Mouse (Mus musculus) liver, embryonic 11.5 days (tissue): Measurements from ENCODE around the gene Urah. TPM values are rescaled to one million over a fixed set of nuclear protein-coding genes. Genes with fewer than 3 reads are reported as not detected.

Source experiments
- ATAC-seq: fragments of 200-750 bp; cut with Nextera tagmentation; replicated peaks from 2 replicates; pipeline ENCODE4 v1.8.0; 2017; ENCODE audit warnings: moderate number of reproducible peaks, mild to moderate bottlenecking, moderate TSS enrichment, moderate library complexity; ENCODE audit not compliant: low FRiP score
- DNase-seq: peaks from one replicate; pipeline ENCODE4 v3.0.0-alpha.2; 2017; ENCODE audit warnings: low spot score
- H3K27ac ChIP-seq: fragments of 300-500 bp; sonication (generic); 2 replicates; pipeline ENCODE4 v1.5.1; 2014; ENCODE audit warnings: mild to moderate bottlenecking, low read depth, low read length, control low read depth
- H3K27me3 ChIP-seq: fragments of 300-500 bp; sonication (generic); replicated peaks from 2 replicates; pipeline ENCODE4 v1.6.1; 2014; ENCODE audit warnings: low read length, mixed read lengths; ENCODE audit not compliant: control insufficient read depth, insufficient read depth
- H3K36me3 ChIP-seq: fragments of 300-500 bp; sonication (generic); 2 replicates; pipeline ENCODE4 v1.6.1; 2014; ENCODE audit warnings: mild to moderate bottlenecking, low read length, moderate library complexity, mixed read lengths; ENCODE audit not compliant: control insufficient read depth, insufficient read depth
- H3K4me1 ChIP-seq: fragments of 300-500 bp; sonication (generic); replicated peaks from 2 replicates; pipeline ENCODE4 v1.6.1; 2014; ENCODE audit warnings: low read length, mixed read lengths; ENCODE audit not compliant: control insufficient read depth, insufficient read depth
- H3K4me2 ChIP-seq: fragments of 300-500 bp; sonication (generic); 2 replicates; pipeline ENCODE4 v1.6.1; 2014; ENCODE audit warnings: mild to moderate bottlenecking, control low read depth, moderate library complexity
- H3K4me3 ChIP-seq: fragments of 300-500 bp; sonication (generic); 2 replicates; pipeline ENCODE4 v1.5.1; 2014; ENCODE audit warnings: low read depth, low read length, control low read depth
- H3K9ac ChIP-seq: fragments of 300-500 bp; sonication (generic); 2 replicates; pipeline ENCODE4 v1.6.1; 2014; ENCODE audit warnings: low read depth, low read length, control low read depth
- H3K9me3 ChIP-seq: fragments of 300-500 bp; sonication (generic); 2 replicates; pipeline ENCODE4 v1.6.1; 2016; ENCODE audit warnings: low read length, inconsistent platforms, mixed read lengths; ENCODE audit not compliant: control insufficient read depth
- WGBS: fragments of 180-500 bp; shearing (Covaris S2); extraction: QIAGEN DNeasy Blood & Tissue Kit; methylation state at CpG from one replicate; pipeline ENCODE4 v1.1.7; 2014; 5-methylcytosine and 5-hydroxymethylcytosine counted together
- polyA plus RNA-seq: library from polyadenylated mRNA; unstranded; fragments of >200 nt; fragmentation: Nextera tagmentation; extraction: Ambion mirVana; gene quantifications from 2 replicates; pipeline ENCODE4 v1.2.1, GENCODE M21; 2014

Gene Urah
- 2.7 and 3.7 TPM in 2 replicates for polyA plus RNA-seq

DNA sequence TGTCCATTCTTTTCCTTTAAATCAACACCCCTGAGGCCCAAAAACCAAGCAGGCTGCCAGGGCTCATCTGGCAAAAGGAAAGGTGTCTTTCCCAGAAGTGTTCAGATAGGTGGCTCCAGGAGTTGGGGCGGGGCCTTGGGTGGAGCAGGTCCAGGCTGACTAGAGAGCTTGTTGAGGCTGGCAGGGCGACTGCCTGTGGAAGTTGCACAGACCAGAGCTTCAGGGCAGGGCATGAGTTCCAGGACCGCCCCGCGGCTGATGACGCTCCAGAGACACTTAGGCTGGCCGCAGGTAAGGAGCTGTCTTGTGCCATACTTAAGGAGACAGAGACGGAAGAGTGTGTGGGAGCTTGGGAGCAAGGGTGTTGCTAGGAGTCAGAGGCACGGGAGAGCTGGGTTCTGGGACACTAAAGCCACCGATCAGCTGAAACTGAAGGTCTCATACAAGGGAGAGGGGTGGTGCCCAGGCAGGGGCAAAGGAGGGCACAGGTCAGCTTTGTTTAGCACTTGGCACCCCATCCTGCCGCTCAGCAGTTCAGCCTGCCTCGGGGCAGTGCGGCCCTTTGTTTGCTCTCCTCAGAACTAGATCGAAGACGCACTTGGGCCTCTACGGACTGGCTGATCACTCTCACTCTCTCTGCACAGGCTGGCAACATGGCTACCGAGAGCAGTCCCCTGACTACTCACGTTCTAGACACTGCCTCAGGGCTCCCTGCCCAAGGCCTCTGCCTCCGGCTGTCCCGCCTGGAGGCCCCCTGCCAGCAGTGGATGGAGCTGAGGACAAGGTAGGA lies at the start of gene Urah:
Urah (plus strand) TSS at position 51 of the 790 bp plus-strand sequence.
- no peak within 1 kb of the TSS for H3K27ac ChIP-seq
- H3K27me3 ChIP-seq, result peaks cover 5% of the 10 kb centered on the region
- no peak within 1 kb of the TSS; the same call in 1 of the 2 replicates for H3K4me3 ChIP-seq
- peak within 1 kb of the TSS; percentile 26 for H3K4me2 ChIP-seq
- WGBS, result 46% methylated on average over 20 of the region's 20 CpGs
- no peaks in the 10 kb centered on the region for H3K36me3 ChIP-seq
- peak; percentile 32 for DNase-seq
- H3K4me1 ChIP-seq, result no peaks in the 10 kb centered on the region; the same call in 1 of the 2 replicates
- no peak within 1 kb of the TSS for H3K9ac ChIP-seq
- H3K9me3 ChIP-seq, result no peaks in the 10 kb centered on the region
- ATAC-seq, result peak; percentile 50; the same call in 1 of the 2 replicates

- WGBS, result 69% methylated on average over 33 of the region's 33 CpGs
Observed at GRCm38 (mm10) chr7:140787406-140788052, 47.3 kb upstream of the Urah start, which contains the start of gene Syce1. Gene Syce1 (minus strand): TSS chr7:140787852.

GRCm38 (mm10) chr7:140788053-140788435 lies 46.8 kb upstream of the Urah start:
- no peaks in the 10 kb centered on the region for H3K4me1 ChIP-seq
- H3K4me3 ChIP-seq, result no peak overlapping the region
- WGBS, result 81% methylated on average over 7 of the region's 7 CpGs
- DNase-seq (no peak), ATAC-seq (no peak)
- H3K36me3 ChIP-seq, result no peaks in the 10 kb centered on the region
- H3K4me2 ChIP-seq, result no peak overlapping the region
- H3K27ac ChIP-seq, result no peak overlapping the region
- no peaks in the 10 kb centered on the region for H3K27me3 ChIP-seq
- no peaks in the 10 kb centered on the region for H3K9me3 ChIP-seq
- no peak overlapping the region for H3K9ac ChIP-seq

More at GRCm38 (mm10) chr7:140787406-140788052, 47.3 kb upstream of the Urah start, which contains the start of gene Syce1:
- Histone ChIP-seq H3K4me3 (no peak within 1 kb of the TSS), H3K4me2 (no peak within 1 kb of the TSS), H3K9ac (no peak within 1 kb of the TSS), H3K36me3 (no peaks in the 10 kb centered on the region), H3K27me3 (no peaks in the 10 kb centered on the region), H3K4me1 (no peaks in the 10 kb centered on the region), H3K27ac (no peak within 1 kb of the TSS), H3K9me3 (no peaks in the 10 kb centered on the region)
- DNase-seq (no peak), ATAC-seq (no peak; the same call in 1 of the 2 replicates)

DNA sequence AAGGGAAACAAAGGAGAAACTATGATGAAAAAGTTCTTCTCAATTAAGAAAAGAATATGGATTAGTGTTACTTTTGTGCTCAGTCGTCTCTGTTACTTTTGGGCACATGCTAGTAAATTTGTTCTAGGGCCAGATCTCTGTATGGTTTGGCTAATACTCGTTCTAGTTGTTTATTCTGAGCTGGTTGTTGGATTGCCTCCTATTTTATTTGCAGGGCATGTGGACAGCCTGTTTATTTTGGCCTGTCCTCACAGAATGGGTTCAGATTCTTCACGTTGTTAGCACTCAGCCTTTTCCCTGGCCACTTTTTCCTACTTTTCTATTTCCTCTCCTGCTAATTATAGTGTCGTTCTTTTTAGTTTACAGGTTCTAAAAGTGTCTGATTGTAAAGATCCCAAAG lies 41.3 kb upstream of the Urah start:
- no peak for ATAC-seq
- no peak overlapping the region for H3K9ac ChIP-seq
- H3K27me3 ChIP-seq, result no peaks in the 10 kb centered on the region
- DNase-seq, result no peak
- no peaks in the 10 kb centered on the region for H3K4me1 ChIP-seq
- no peak overlapping the region for H3K4me2 ChIP-seq
- no peak overlapping the region for H3K4me3 ChIP-seq
- H3K9me3 ChIP-seq, result no peaks in the 10 kb centered on the region
- H3K27ac ChIP-seq, result no peak overlapping the region
- no peaks in the 10 kb centered on the region for H3K36me3 ChIP-seq
- 70% methylated on average over 4 of the region's 4 CpGs for WGBS

- H3K27me3 ChIP-seq, result no peaks in the 10 kb centered on the region
- H3K4me1 ChIP-seq, result no peaks in the 10 kb centered on the region
- no peak overlapping the region for H3K4me2 ChIP-seq
- ATAC-seq (peak; percentile 43; the same call in 1 of the 2 replicates), DNase-seq (no peak)
- 80% methylated on average over 3 of the region's 3 CpGs for WGBS
- H3K27ac ChIP-seq, result no peak overlapping the region
- no peaks in the 10 kb centered on the region for H3K9me3 ChIP-seq
- no peak overlapping the region for H3K4me3 ChIP-seq
- no peak overlapping the region for H3K9ac ChIP-seq
- no peaks in the 10 kb centered on the region for H3K36me3 ChIP-seq
Observed at GRCm38 (mm10) chr7:140797619-140798018, 37.2 kb upstream of the Urah start.

- Histone ChIP-seq H3K4me2 (no peak overlapping the region), H3K4me3 (no peak overlapping the region), H3K27me3 (no peaks in the 10 kb centered on the region), H3K9me3 (no peaks in the 10 kb centered on the region), H3K4me1 (no peaks in the 10 kb centered on the region), H3K27ac (no peak overlapping the region), H3K36me3 (no peaks in the 10 kb centered on the region), H3K9ac (no peak overlapping the region)
- no peak for DNase-seq
- ATAC-seq, result no peak
- WGBS, result 53% methylated on average over 2 of the region's 2 CpGs
Observed at GRCm38 (mm10) chr7:140798212-140798611, 36.6 kb upstream of the Urah start.

GRCm38 (mm10) chr7:140802629-140803028 lies 32.2 kb upstream of the Urah start:
- Histone ChIP-seq H3K4me3 (no peak overlapping the region), H3K27me3 (no peaks in the 10 kb centered on the region), H3K9ac (no peak overlapping the region), H3K4me1 (no peaks in the 10 kb centered on the region), H3K9me3 (no peaks in the 10 kb centered on the region), H3K36me3 (no peaks in the 10 kb centered on the region), H3K27ac (no peak overlapping the region), H3K4me2 (no peak overlapping the region)
- no peak for DNase-seq
- 73% methylated on average over 6 of the region's 6 CpGs for WGBS
- ATAC-seq, result no peak

- DNase-seq (no peak), ATAC-seq (peak; percentile 69)
- Histone ChIP-seq H3K36me3 (no peaks in the 10 kb centered on the region), H3K9ac (no peak overlapping the region), H3K27me3 (no peaks in the 10 kb centered on the region), H3K4me2 (no peak overlapping the region), H3K9me3 (no peaks in the 10 kb centered on the region), H3K4me3 (no peak overlapping the region), H3K4me1 (no peaks in the 10 kb centered on the region), H3K27ac (no peak overlapping the region)
- 19% methylated on average over 1 of the region's 1 CpGs for WGBS
Observed at GRCm38 (mm10) chr7:140805704-140806103, 29.1 kb upstream of the Urah start.
